Mouse (Mus musculus): ENCODE results near the gene Galnt10. TPM values are rescaled to one million over a fixed set of nuclear protein-coding genes. Genes with fewer than 3 reads are reported as not detected.
A peak's percentile ranks its signal among the peaks of the same experiment; 100 is the strongest.

The Galnt10 gene
- 39.4 and 43.5 TPM in 2 replicates for total RNA-seq (2015; ENCODE audit: low replicate concordance)
- 102 and 103 TPM in 2 replicates for total RNA-seq (2017; ENCODE audit: low replicate concordance)

DNA sequence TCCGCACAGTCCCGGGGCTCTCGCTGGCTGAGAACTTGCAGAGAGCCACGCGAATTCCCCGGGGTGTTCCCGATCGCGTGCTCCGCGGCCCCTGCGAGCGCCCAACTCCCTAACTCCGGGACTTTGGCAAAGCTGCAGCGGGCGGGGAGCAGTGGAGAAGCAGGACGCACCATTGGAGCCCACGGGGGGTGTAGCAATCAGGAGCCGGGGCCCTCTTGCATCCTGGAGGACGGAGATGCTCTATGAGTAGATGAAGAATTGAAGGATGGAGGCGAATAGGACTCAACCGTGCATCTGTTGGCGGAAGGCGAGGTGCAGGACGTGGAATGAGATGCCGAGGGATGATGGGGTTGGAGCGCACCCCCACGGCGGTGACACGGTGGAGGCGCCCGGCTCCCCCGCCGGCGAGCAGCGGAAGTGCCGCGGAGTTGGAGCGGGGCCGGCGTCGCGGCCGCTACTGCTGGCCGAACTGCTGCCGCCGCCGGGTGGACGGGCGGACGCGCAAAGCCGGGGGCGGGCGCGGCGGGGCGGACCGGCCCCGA lies at the start of gene Galnt10:
Gene Galnt10, plus strand, starts transcription at position 425 of the 542 bp plus-strand sequence.
- peak; percentile 93 for ATAC-seq (replicated peaks; ENCODE audit: low FRiP score, poor library complexity, severe bottlenecking)

DNA sequence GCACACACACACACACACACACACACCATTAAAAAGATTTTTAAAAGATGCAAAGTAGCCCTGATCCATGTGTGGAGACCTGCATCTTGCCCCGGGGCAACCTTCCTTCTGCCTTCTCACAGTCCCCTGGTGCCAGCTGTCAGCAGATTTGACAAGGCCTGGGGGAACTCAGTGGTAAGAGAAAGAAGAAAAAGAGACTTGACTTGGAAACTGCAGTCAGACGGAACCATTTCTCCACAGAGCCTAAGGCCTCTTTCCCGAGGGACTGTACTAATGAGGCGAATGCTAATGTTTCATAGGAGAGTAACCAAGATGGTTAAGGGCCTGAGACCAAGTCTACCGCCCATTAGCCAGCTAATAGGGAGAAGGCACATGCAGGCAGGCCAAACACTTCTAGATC lies 49.3 kb upstream of the Galnt10 start:
- no peak for ATAC-seq (replicated peaks; ENCODE audit: low FRiP score, poor library complexity, severe bottlenecking)

DNA sequence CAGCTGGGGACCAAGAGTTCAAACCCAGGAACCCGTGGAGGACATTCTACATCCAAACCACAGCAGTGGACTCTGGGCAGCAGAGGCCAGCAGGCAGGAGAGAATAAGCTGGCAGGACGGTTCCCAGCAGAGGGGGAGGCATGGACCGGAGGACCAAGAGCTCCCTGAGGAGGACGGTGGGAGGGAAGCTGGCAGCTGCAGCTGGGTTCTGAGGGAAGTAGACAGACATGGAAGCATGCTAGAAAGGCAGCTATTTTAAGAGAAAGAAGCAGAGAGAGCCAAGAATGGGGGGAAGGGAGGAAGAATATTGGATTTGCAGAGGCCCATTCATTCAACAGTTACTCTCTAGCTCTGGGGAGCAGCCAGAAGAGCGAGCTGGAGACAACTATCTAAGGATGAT lies 47.1 kb upstream of the Galnt10 start:
- ATAC-seq (replicated peaks; ENCODE audit: low FRiP score, poor library complexity, severe bottlenecking), result no peak

DNA sequence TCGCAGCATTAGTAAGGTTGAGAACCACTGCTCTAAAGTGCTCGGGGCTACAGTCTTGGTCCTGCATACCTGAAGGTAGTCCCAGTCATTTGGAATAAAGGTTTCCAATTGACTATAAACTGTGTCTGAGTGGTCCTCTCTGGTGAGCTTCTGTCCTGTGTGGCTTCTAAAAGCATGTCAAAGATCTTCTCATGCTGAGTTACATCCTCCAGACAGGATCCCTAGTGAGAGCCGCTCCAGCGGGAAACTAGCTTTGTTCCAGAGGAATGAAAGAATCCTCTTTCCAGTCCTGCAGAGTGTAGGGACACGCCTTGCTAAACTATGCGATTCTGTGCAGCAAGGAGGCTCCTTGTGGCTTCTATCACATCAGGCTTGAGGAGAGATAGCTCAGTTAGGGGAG lies 45.9 kb upstream of the Galnt10 start:
- ATAC-seq (replicated peaks; ENCODE audit: low FRiP score, poor library complexity, severe bottlenecking), result no peak

DNA sequence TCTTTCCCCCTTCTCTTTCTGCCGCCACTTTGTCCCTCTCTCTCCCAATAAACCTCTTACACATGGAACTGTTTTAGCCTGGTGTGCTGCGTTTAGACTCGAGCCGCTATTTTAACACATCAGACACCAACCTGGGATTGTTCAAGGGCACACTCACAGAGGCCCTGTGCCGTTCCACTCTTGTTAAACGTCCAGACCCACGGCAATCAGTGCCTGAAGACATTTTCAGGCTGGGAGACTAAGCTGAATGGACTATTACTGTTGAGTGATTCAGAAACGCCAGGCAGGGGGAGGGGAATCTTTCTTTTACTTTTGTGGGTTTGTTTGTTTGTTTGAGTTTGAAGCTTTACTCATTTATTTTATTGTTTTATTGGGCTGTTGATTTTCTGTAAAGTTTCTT lies 45.1 kb upstream of the Galnt10 start:
- no peak for ATAC-seq (replicated peaks; ENCODE audit: low FRiP score, poor library complexity, severe bottlenecking)

DNA sequence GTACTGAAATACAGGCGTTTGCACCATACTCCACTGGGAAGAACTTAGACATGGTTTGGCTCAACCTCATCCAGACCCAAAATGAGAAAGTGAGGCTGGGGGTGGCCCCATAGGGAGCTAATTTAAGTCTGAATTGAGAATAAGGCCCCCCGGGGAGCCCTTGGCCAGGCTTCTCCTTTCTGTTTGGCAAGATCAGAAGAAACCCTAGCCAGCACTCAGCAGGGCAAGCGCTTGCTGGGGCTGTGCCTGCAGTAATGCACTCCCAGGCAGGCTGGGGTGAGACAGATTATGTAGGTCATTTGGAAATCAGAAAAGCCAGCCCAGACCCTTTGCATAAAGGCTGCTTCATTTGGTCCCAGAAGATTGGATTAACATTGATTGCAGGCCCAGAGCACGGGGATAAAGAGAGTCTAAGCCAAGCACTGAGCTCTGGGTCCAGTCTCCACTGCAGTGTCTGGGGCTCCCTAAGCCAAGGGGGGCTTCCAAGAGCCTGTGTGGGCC lies 44.6 kb upstream of the Galnt10 start:
- ATAC-seq (replicated peaks; ENCODE audit: low FRiP score, poor library complexity, severe bottlenecking), result no peak

DNA sequence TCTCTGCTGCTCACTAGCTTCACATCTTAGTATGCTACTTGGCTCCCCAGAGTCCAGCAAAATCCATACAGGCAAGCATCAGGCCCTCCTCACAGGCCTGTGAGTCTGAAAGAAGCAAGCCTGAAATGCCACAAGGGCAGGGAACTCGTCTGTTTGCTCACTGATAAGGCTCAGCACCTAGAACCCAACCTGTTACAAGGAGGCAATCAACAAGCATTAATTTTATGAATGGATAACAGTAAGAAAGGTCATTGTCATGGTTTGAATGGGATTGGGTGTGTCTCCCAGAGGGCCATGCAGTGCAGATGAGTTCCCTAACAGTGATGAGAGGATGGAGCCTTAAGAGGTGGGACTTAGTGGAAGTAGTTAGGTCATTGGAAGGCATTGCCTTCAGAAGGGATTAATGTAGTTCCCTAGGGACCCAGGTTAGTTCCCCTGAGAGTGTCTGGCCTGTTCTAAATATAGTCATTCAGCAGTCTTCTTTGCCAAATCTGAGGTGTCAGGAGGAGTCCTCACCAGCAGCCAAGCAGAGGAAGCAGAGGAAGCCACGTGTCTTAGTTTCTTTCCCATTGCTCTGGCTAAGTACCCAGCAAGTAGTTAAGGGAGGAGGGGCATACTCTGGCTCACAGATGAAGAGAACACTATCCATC lies 43.3 kb upstream of the Galnt10 start:
- ATAC-seq (replicated peaks; ENCODE audit: low FRiP score, poor library complexity, severe bottlenecking), result peak; percentile 57

DNA sequence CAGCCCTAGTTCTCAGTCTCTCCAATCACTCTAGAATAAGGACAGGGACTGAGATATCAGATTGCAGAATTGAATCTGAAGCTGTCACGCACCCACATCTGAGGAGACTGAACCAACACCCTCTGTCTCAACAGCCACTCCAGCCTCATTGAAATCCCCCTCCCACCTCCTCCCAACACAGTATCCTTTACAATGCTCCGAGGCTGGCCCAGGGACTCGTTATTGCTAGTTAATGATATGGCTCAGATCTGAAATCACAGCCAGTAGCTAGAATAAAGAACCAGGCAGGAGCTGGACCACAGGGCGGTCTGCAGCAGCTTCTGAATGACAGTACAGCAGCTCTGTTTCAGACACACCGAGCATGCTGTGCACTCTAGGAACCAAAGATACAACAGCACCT lies 40.2 kb upstream of the Galnt10 start:
- no peak for ATAC-seq (replicated peaks; ENCODE audit: low FRiP score, poor library complexity, severe bottlenecking)

DNA sequence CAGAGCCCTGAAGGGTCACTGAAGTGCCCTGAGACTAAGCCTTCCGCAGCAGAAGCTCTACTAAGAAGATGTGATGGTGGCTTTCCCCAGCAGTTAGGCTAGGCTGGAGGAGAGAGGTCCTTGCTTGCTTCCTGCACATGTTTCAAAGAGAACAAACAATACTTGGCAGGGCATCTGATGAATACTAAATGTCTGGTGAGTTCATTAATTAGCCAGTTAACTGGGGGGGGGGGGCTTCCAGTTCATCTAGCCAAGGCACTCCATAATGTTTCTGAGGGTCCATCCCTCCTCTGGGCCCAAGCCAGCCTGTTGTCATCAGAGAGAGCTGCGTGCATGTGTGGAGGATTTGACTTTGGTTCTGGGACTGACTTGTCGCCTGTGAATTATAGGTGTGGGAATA lies 39.6 kb upstream of the Galnt10 start:
- no peak for ATAC-seq (replicated peaks; ENCODE audit: low FRiP score, poor library complexity, severe bottlenecking)

DNA sequence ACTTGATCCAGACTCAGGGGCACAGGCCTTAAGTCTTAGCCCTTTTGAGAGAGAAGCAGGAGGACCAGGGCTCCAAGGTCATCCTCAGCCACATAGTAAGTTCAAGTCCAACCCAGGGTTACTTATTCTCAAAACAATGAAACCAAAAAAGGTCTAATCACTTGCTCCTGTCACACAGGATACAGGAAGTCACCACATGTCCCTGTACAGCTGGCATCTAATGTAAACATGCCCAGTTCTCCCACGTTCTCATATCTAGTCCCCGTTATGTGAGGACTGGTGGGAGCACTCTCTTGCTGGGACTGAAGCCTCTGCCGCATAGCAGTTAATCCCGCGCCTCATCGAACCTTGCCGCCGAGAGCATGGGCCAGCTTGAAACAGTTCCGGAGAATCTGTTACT lies 30.7 kb upstream of the Galnt10 start:
- no peak for ATAC-seq (replicated peaks; ENCODE audit: low FRiP score, poor library complexity, severe bottlenecking)

DNA sequence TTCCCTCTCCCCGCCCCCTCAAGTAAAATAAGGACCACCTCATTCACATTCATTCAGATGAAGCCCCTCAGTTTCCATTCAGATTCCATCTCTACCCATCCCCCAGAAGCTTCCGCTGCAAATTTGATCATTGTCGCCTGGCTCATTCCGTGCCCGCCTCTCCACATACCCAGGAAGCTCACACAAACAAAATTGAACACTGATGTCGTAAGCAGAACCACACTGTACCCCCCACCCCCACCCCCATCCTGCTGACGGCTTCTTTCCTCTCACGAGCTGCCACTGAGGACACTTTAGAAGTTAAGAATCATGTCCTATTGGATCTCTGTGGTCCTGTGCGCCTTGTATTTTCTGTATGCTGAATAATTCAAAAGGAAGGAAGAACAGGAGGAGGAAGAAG lies 30.0 kb upstream of the Galnt10 start:
- no peak for ATAC-seq (replicated peaks; ENCODE audit: low FRiP score, poor library complexity, severe bottlenecking)

DNA sequence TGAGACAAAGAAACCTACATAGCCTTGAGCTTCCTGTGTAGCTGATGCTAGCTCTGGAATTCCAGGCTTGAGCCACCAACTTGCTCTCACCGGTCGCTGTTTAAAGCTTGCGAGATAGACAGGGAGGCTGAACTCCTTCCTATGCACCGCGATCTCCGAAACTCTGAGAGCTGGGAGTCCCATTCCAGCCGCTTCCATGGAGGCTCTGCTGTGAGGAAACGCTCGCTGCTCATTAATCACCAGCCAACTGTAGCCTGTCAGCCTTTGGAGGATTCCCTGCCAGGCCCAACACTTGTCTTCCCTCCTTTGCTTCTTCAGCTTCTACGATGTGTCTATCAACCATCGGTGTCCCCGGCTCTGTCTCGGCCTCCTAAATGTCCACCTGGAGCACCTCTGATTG lies 29.4 kb upstream of the Galnt10 start:
- no peak for ATAC-seq (replicated peaks; ENCODE audit: low FRiP score, poor library complexity, severe bottlenecking)

DNA sequence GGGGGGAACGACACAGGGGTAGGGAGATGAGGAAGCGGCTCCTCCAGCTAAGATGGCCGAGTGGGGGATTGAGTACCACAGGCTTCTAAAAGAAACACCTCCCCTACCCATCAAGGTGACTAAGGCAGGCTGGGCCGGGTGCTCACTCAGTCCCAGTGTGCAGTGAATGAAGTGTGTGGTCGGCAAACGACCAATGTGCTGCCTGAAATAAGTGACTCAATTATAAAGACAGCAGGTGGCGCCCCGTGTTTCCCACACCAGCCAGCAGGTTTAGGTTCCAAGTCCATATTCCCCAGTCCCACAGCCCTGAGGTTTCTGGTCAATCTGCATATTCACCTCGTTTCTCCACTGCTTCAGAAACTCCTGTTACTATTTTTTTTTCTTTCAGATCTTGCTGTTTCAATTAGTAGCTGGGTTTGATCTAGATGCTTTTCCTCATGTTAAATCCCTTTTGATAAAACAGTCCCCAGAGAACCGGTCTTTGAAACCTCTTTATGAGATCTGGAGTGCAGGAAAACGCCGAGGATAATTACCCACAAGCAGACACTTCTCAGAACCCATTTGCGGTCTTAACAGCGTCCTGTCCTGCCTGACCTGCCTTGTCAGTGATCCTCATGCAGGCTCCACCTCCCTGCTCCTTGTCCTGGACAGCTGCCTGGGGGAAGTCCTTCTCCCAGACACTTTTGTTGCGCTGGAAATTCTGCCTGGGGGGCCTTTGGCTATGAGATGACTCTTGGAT lies 27.5 kb upstream of the Galnt10 start:
- peak; percentile 69 for ATAC-seq (replicated peaks; ENCODE audit: low FRiP score, poor library complexity, severe bottlenecking)

DNA sequence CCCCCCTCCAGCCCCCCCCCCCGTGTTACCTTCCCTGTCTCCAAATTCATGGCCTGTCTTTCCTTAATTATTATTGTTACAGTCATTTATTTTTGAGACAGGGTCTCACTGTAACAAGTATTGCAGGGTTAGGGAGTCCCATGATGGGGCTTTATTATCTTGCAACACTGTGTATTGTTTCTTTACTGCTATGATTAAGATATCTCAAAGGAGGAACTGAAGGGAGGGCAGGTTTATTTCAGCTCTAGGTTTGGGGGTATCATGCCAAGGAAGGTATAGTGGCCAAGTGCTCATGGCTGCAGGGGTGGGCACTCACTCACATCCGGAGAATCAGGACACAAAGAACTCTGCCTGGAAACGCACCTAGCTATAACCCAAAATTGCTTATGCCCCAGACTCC lies 23.8 kb upstream of the Galnt10 start:
- ATAC-seq (replicated peaks; ENCODE audit: low FRiP score, poor library complexity, severe bottlenecking), result no peak

DNA sequence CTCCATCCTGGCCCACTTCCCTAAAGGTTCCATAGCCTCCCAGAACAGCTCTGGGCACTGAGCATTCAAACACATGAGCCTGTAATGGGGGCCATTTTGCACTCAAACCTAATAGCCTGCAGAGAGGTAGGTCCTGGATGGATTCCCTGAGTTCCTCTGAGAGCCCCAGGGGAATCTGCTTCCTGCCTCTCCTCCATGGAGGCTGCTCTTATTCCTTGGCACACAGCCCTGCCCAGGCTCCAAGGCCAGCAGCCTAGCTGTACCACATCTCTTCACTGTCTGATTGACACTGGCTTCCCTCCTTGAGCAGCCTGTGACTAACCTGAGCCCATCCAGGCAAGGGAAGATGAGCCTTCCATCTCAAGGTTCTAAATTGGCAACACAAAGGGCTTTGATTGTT lies 23.4 kb upstream of the Galnt10 start:
- ATAC-seq (replicated peaks; ENCODE audit: low FRiP score, poor library complexity, severe bottlenecking), result no peak

DNA sequence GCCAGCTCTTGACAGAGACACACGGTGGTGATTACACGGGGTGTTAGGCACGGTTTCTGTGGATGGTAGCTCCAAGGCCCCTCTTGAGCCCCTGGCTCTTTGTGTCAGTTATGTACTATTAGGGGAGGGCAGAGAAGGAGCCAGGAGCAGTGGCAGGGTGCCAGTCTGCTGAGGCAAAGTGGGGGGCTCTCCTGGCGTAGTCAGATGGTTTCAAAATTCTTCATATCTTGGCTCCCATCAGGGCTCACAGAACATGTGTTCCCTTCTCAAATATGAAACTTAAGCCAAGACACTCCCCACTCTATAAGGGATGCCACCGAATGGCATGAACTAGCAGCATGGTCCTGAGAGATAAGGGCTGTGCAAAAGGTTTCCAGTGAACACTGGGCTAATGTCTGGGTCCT lies 20.8 kb upstream of the Galnt10 start:
- peak; percentile 86 for ATAC-seq (replicated peaks; ENCODE audit: low FRiP score, poor library complexity, severe bottlenecking)

DNA sequence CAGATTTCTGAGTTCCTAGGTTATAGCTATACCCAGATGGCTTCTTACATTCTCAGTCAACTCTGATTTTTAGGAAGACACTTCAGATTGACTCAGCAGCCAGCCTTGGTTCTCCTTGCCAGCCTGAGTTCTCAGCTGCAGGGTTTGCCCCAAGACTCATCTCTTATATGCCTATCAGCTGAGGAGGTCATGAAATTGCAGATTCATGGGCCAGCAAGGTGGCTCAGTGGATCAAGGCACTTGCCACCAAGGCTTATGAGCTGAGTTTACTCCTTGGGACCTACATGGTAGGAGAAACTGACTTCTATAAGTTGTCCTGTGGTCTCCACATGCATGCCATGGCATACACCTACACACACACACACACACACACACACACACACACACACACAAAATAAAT lies 19.8 kb upstream of the Galnt10 start:
- ATAC-seq (replicated peaks; ENCODE audit: low FRiP score, poor library complexity, severe bottlenecking), result peak; percentile 79

DNA sequence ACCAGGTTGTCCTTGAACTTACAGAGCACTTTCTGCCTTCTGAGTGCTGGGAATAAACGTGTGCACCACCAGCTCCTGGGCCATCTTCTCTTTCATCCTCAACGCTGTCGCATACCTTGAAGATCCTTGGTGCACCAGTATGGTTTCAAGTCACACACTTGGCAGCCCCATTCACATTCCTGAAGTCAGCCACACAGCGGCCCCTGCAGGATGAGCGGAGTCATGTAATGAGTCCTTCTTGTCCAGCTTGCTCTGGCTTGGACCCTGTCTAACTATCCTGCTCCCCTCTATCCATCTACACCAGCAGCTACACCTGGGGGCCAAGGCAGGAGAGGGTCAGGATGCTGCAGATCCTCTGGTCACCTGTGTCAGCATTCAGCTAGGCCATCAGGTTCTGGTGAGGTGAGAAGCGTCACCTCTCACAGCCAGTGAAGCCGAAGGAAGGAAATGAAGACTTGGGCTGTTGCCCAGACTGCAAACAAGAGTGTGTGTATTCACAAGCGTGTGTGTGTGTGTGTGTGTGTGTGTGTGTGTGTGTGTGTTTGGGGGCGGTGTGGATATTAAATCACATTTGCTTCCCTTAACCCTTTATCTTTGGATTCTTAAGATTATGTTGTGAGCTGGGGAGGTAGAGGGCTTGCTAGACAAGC lies 18.0 kb upstream of the Galnt10 start:
- peak; percentile 52 for ATAC-seq (replicated peaks; ENCODE audit: low FRiP score, poor library complexity, severe bottlenecking)

DNA sequence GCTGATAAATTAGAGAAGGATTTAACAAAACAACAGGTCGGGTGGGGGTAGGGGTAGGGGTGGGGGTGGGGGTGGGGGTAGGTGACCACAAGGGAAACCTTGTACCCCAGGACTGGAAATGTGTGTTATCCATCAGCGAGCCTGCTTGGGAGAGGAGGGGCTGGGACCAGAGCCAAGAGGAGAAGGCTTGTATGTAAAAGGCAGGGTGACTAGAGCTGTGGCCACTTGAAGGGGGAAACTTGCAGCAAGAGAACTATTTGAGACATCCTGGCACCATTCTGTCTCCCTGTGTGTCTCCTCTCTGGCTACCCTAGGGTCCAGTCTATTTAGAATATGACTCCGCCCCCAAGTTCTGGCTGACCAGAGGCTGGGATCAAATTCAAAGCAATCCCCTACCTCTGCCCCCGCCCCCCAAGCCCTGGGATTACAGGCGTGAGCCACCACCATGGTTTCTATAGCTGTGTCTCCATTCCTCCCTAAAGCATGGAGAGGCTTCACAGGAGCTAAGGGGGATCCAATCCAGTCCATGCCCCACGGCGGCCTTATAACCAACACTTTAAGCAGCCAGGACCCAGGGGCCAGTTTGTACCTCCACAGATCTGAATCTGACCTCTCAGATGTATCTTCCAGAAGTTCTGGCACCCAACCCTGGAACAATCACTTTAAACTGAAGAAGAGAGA lies 13.3 kb upstream of the Galnt10 start:
- ATAC-seq (replicated peaks; ENCODE audit: low FRiP score, poor library complexity, severe bottlenecking), result no peak

DNA sequence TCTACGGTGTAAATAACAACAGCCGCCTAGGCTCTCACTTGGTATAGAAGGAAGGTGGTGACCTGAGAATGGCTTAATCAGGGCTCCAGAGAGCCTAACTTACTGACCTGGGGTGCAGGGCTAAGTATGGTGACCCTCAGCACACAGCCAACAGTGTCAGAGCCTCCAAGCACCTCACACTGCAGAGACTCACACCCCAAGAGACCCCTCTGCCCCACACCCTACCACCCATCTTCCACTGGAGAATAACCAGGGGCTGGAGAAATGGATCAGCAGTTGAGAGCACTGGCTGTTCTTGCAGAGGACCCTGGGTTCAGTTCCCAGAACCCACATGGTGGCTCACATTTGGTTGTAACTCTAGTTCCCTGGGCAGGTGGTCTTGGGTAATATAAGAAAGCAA lies 12.2 kb upstream of the Galnt10 start:
- ATAC-seq (replicated peaks; ENCODE audit: low FRiP score, poor library complexity, severe bottlenecking), result no peak
